Mouse (Mus musculus): ENCODE data around the gene Sox13. TPM values are rescaled to one million over a fixed set of nuclear protein-coding genes. Genes with fewer than 3 reads are reported as not detected.

Gene Sox13
- polyA plus RNA-seq, 1 experiment from 2014 or later: 13.3 TPM

DNA sequence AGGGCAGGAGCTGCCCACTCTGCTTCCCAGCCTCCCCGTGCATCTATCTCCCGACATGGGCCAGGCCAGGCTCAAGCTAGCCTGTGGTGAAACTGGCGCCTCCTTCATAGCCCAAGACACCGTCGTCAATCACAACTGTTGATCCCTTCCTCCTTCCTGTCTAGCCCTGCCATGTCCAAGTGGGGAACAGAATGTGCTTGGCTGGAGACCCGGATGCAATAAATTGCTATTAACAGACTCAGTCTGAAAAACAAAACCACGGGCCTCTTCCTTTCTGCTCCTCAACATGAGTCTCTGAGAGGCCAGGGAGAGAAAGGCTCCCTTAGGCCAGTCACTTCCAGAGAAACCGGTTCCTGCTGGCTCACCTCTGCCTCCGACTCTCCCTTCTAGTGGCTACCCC, 11.2 kb downstream of the Sox13 start:
- Histone ChIP-seq H3K36me3 (replicated peaks) (no peaks in the 10 kb centered on the region), H3K9ac (no peak overlapping the region), H3K4me2 (no peak overlapping the region), H3K4me1 (peaks cover 71% of the 10 kb centered on the region), H3K27me3 (0 out of 2 replicates have a peak, but pooled peaks cover 4% of the 10 kb centered on the region), H3K9me3 (no peaks in the 10 kb centered on the region), H3K4me3 (replicated peaks) (no peak overlapping the region), H3K27ac (no peak overlapping the region)
- WGBS: 87% methylated on average over 9 of the region's 9 CpGs
- no peak for ATAC-seq (ENCODE audit: low FRiP score)

- H3K9ac ChIP-seq: no peak overlapping the region
- 0 out of 2 replicates have a peak, but pooled peaks cover 4% of the 10 kb centered on the region for H3K27me3 ChIP-seq
- ATAC-seq (ENCODE audit: low FRiP score): no peak
- no peak overlapping the region for H3K27ac ChIP-seq
- H3K4me2 ChIP-seq: no peak overlapping the region
- no peak overlapping the region for H3K4me3 ChIP-seq (replicated peaks)
- H3K36me3 ChIP-seq (replicated peaks): no peaks in the 10 kb centered on the region
- H3K4me1 ChIP-seq: peaks cover 61% of the 10 kb centered on the region
- WGBS: 55% methylated on average over 8 of the region's 8 CpGs
- no peaks in the 10 kb centered on the region for H3K9me3 ChIP-seq
Observed at GRCm38 (mm10) chr1:133411506-133412147, 12.6 kb downstream of the Sox13 start.

DNA sequence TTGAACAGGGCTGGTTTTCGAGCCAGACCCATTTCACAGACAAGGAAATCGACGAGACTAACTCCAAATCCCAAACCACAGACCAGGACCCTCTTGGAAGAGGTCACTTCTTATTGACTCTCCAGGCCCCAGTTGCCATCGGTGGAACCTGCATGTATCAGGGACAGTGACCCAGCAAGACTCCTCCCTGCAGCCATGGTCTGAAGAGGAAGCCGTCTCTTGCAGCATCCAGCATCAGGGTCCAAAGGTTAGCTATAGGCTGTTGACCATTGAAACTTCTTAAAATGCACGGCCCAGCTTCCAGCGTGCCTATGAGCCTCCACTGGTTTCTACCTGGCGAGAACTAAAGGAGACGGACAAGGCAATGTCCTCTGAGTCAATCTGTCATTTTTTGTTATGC, 14.4 kb downstream of the Sox13 start:
- H3K36me3 ChIP-seq (replicated peaks): no peaks in the 10 kb centered on the region
- H3K4me1 ChIP-seq: peaks cover 51% of the 10 kb centered on the region
- 74% methylated on average over 9 of the region's 9 CpGs for WGBS
- no peak overlapping the region for H3K9ac ChIP-seq
- no peak overlapping the region for H3K27ac ChIP-seq
- H3K9me3 ChIP-seq: no peaks in the 10 kb centered on the region
- H3K4me2 ChIP-seq: no peak overlapping the region
- ATAC-seq (ENCODE audit: low FRiP score): no peak
- 0 out of 2 replicates have a peak, but pooled peaks cover 4% of the 10 kb centered on the region for H3K27me3 ChIP-seq
- no peak overlapping the region for H3K4me3 ChIP-seq (replicated peaks)

DNA sequence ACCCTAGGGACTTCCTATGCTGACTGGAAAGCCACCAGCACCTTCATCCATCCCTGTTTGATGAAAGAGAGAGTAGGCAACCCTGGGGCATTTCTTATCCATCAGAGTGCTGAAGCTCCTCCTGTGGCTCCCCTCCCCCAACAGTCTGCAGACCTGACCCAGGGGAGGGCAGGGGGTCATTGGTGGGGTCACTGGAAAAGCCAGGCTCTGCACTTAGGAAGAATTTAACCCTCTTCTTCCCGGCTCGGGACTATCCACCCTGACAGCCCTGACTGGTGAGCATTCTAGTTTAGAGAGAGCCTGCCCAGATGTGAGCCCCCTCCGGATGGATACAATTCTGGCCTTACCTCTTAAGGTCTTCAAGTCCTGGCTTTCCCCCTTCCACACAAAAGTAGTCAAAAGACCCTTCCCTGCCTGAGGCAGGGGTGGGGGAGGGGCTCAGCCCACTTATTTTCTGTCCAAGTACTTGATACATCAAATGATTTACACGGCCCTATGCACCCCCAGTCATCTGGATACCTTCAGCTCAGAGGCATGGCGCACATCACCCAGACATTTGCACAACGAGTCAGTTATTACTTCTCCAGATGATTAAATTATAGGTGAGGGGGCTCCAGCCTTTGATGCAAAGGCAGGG, 15.2 kb downstream of the Sox13 start:
- H3K9me3 ChIP-seq: no peaks in the 10 kb centered on the region
- H3K36me3 ChIP-seq (replicated peaks): no peaks in the 10 kb centered on the region
- no peak for ATAC-seq (ENCODE audit: low FRiP score)
- H3K4me1 ChIP-seq: peaks cover 47% of the 10 kb centered on the region
- H3K4me2 ChIP-seq: no peak overlapping the region
- H3K4me3 ChIP-seq (replicated peaks): no peak overlapping the region
- H3K9ac ChIP-seq: no peak overlapping the region
- WGBS: 15% methylated on average over 6 of the region's 6 CpGs
- H3K27me3 ChIP-seq: 0 out of 2 replicates have a peak, but pooled peaks cover 1% of the 10 kb centered on the region
- no peak overlapping the region for H3K27ac ChIP-seq

DNA sequence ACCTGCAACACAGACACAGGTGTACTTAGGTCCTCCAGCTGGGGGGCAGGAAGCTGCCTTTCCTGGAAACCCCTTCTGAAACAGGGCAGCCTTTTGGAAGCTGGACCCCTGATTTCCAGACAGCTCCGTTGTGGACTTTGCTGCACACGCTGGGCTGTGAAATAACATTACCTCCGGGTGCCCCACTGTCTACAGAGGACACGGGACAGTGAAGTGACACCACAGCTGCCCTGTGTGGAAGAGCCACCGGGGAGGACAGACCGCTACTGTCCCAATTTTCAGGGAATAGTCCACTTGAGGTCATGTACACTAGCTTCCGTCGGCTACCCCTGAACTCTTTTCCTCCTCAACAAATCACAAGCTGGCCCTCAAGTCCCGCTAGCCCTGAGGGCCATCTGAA, 15.9 kb downstream of the Sox13 start:
- Histone ChIP-seq H3K9ac (no peak overlapping the region), H3K27ac (0 out of 2 replicates have a peak overlapping the region, but pooled peaks have one; percentile 13), H3K27me3 (no peaks in the 10 kb centered on the region), H3K36me3 (replicated peaks) (no peaks in the 10 kb centered on the region), H3K4me1 (peaks cover 44% of the 10 kb centered on the region), H3K4me2 (no peak overlapping the region), H3K4me3 (replicated peaks) (no peak overlapping the region), H3K9me3 (no peaks in the 10 kb centered on the region)
- WGBS: 61% methylated on average over 9 of the region's 9 CpGs
- ATAC-seq (ENCODE audit: low FRiP score): no peak

GRCm38 (mm10) chr1:133407436-133407835, 16.7 kb downstream of the Sox13 start:
- no peak for ATAC-seq (ENCODE audit: low FRiP score)
- no peak overlapping the region for H3K27ac ChIP-seq
- H3K36me3 ChIP-seq (replicated peaks): no peaks in the 10 kb centered on the region
- H3K9ac ChIP-seq: no peak overlapping the region
- no peaks in the 10 kb centered on the region for H3K27me3 ChIP-seq
- H3K4me1 ChIP-seq: peaks cover 43% of the 10 kb centered on the region
- no peaks in the 10 kb centered on the region for H3K9me3 ChIP-seq
- no peak overlapping the region for H3K4me2 ChIP-seq
- no peak overlapping the region for H3K4me3 ChIP-seq (replicated peaks)
- 72% methylated on average over 6 of the region's 6 CpGs for WGBS

DNA sequence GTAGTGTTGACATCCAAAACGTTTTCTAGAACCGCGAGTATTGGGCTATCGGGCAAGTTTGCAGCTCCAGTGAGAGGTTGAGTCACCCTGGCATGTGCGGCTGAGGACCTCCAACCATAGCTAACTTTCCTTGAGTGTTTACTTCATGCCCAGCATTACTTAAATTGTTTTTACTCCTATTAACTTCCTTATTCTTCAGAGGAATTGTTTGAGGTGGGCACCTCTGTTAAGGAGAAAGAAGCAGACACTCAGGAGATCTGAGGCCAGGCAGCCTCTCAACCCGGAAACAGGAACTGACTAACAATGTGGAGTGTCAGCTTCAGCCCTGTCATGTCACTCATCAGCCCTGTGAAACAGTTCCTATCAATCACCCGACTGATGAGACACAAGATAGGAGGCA, 17.6 kb downstream of the Sox13 start:
- H3K9ac ChIP-seq: no peak overlapping the region
- H3K9me3 ChIP-seq: no peaks in the 10 kb centered on the region
- H3K27me3 ChIP-seq: no peaks in the 10 kb centered on the region
- no peak overlapping the region for H3K4me3 ChIP-seq (replicated peaks)
- no peaks in the 10 kb centered on the region for H3K36me3 ChIP-seq (replicated peaks)
- H3K27ac ChIP-seq: no peak overlapping the region
- 93% methylated on average over 7 of the region's 7 CpGs for WGBS
- H3K4me1 ChIP-seq: peaks cover 35% of the 10 kb centered on the region
- no peak overlapping the region for H3K4me2 ChIP-seq
- no peak for ATAC-seq (ENCODE audit: low FRiP score)

GRCm38 (mm10) chr1:133404005-133404404, 20.2 kb downstream of the Sox13 start:
- Histone ChIP-seq H3K27me3 (peaks cover 23% of the 10 kb centered on the region), H3K4me3 (replicated peaks) (no peak overlapping the region), H3K4me2 (no peak overlapping the region), H3K9ac (no peak overlapping the region), H3K9me3 (no peaks in the 10 kb centered on the region), H3K4me1 (peaks cover 12% of the 10 kb centered on the region), H3K36me3 (replicated peaks) (no peaks in the 10 kb centered on the region), H3K27ac (no peak overlapping the region)
- WGBS: 96% methylated on average over 4 of the region's 4 CpGs
- no peak for ATAC-seq (ENCODE audit: low FRiP score)

DNA sequence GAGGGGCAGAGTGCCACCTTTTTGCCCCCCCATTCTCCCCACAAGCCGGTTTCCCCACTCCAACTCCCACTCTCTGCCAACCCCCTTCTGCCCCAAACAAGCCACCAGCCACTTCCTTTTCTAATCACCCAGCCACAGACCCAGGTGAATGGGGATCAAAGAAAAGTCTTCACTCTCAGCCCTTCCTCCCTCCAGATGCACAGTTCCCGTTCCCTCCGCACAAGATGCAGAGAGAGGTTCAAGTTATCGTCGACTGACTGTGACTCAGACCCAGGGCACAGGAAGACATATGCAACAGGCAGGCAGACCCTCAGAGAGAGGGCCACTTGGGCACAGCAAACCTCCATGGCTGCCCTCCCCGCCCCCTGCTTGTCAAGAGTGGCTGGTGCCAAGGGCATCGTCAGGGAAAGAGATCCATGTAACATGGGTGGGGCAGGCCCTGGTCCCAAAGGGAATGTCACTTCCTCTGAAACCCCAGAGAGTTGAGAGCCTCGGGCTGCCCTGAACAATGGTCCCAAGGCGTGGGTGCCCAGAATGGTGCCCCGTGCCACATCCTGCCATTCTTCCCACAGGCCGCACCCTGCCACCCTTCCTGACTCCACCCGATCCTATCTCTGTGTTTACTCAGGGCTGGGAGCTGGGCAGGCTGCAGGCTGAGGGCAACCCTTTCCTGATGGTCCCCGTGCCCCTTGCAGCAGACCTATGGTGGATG, 24.0 kb downstream of the Sox13 start:
- Histone ChIP-seq H3K9ac (no peak overlapping the region), H3K4me2 (no peak overlapping the region), H3K4me3 (replicated peaks) (no peak overlapping the region), H3K4me1 (peaks cover 23% of the 10 kb centered on the region), H3K27me3 (peaks cover 39% of the 10 kb centered on the region), H3K9me3 (no peaks in the 10 kb centered on the region), H3K27ac (no peak overlapping the region), H3K36me3 (replicated peaks) (no peaks in the 10 kb centered on the region)
- 85% methylated on average over 13 of the region's 13 CpGs for WGBS
- ATAC-seq (ENCODE audit: low FRiP score): no peak

DNA sequence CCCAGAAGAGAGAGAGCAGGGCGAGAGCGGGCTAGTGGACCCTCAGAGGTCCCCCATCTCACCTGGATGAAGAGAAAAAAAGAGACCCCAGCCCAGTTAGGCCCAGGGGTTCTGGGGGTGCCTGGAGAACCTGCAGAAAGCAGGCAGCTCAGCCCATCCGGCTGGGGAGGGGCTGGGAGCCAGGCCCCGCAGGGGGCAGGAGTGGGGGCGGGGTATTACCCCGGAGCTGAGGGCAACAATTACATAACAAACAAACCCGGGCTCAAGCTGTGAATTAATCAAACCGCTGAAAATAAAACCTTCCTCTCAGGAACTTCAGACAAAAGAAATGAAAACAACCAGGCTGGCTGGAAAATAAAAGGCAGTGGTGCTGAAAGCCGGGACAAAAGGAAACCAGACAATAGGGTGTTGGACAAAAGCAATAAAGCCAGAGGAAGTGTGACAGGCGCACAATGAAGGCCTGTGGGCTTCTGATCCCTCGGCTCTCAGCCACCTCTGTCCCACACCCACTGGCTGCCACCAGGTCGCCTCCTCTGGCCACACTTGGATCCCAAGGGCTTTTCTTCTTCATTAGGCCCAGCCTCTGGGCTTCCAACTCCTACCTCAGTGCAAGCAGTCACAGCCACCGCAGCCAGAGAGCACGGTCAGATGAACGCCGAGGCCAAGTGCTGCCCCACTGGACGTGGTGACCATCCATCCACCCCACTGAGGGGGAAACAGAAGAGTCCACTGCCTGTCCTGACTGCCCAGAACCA, 26.5 kb downstream of the Sox13 start:
- Histone ChIP-seq H3K36me3 (replicated peaks) (peaks cover 4% of the 10 kb centered on the region), H3K9ac (peak overlapping the region; percentile 42), H3K9me3 (no peaks in the 10 kb centered on the region), H3K4me2 (peak overlapping the region; percentile 32), H3K27ac (peak overlapping the region; percentile 76), H3K4me1 (peaks cover 37% of the 10 kb centered on the region), H3K4me3 (replicated peaks) (no peak overlapping the region), H3K27me3 (peaks cover 44% of the 10 kb centered on the region)
- 3% methylated on average over 17 of the region's 17 CpGs for WGBS
- peak; percentile 74 for ATAC-seq (ENCODE audit: low FRiP score)

DNA sequence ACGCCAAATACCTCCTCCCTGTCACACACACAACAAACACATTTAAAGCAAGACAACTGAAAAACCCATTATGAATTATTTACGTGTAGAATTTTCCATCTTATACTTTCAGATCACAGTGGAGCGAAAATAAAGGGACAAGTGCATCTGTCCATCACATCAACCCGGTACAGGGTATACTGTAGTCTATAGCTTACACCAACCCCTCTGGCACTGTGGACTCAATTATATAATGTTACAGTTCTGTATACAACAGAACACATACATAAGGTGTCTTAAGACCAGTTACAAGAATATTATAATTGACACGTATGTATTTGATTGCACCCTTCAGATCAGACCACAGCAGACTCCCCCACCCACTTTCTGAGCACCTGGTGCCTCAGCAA, 27.1 kb downstream of the Sox13 start:
- peaks cover 37% of the 10 kb centered on the region for H3K4me1 ChIP-seq
- peak overlapping the region; percentile 32; the same call in 1 of the 2 replicates for H3K4me2 ChIP-seq
- peak overlapping the region; percentile 42; the same call in 1 of the 2 replicates for H3K9ac ChIP-seq
- H3K27me3 ChIP-seq: peaks cover 46% of the 10 kb centered on the region
- ATAC-seq (ENCODE audit: low FRiP score): 0 out of 2 replicates have a peak, but pooled peaks have one; percentile 5
- peaks cover 10% of the 10 kb centered on the region for H3K36me3 ChIP-seq (replicated peaks)
- 58% methylated on average over 5 of the region's 5 CpGs for WGBS
- peaks cover under 1% of the 10 kb centered on the region; the same call in 1 of the 2 replicates for H3K9me3 ChIP-seq
- no peak overlapping the region for H3K4me3 ChIP-seq (replicated peaks)
- peak overlapping the region; percentile 76; the same call in 1 of the 2 replicates for H3K27ac ChIP-seq

- no peak overlapping the region for H3K4me3 ChIP-seq (replicated peaks)
- no peak overlapping the region for H3K4me2 ChIP-seq
- H3K4me1 ChIP-seq: peaks cover 37% of the 10 kb centered on the region
Observed at GRCm38 (mm10) chr1:133396693-133397092, 27.5 kb downstream of the Sox13 start.

More at GRCm38 (mm10) chr1:133396693-133397092, 27.5 kb downstream of the Sox13 start:
- WGBS: 85% methylated on average over 5 of the region's 5 CpGs
- peaks cover 3% of the 10 kb centered on the region; the same call in 1 of the 2 replicates for H3K9me3 ChIP-seq
- H3K27me3 ChIP-seq: peaks cover 46% of the 10 kb centered on the region
- no peak overlapping the region for H3K9ac ChIP-seq
- H3K36me3 ChIP-seq (replicated peaks): peaks cover 14% of the 10 kb centered on the region
- no peak overlapping the region for H3K27ac ChIP-seq
- no peak for ATAC-seq (ENCODE audit: low FRiP score)
